Mouse (Mus musculus): Measurements from ENCODE around the gene Wdhd1.
A peak's percentile ranks its signal among the peaks of the same experiment; 100 is the strongest.

Wdhd1 gene

GRCm38 (mm10) chr14:47220231-47221025 is 56.2 kb downstream of the Wdhd1 start:
- no peak for DNase-seq

GRCm38 (mm10) chr14:47218766-47219606 is 57.7 kb downstream of the Wdhd1 start:
- no peak for DNase-seq

DNA sequence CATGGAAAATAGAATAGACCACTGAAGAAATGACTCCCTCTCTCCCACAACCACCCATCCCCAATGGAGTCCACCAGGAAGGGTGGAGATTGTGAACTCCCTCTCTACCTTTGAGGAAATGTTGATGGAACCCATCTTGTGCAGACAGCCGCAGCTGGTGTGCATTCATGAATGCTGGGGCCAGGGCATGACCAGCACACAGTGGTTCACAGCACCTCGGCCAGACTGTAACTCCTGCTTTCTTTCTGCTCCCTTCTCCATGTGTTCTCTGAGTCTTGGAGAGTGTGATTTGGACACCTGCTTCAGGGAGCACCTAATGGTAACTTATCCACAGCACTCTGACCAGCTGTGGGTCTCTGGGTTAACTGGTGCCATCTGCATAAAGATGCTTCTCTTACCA is 60.1 kb downstream of the Wdhd1 start:
- DNase-seq: no peak

DNA sequence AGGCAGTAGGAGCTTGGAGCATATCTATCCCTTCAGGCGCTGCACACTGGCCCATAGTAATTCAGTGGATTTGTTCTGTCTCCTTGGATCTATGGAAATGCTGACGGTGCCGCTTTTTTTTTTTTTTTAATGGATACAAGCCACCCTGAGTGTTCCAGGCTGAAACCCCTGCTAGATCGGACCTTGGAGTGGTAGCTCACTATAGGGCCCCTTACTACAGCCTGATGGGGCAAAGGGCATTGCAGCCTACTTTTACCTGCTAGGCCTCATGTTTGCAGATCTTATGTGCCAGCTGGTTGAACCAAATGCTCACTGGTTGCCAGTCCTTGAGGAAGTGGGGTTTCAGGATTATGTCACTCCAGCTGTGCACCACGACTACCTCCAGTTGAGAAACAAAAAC is 62.3 kb downstream of the Wdhd1 start:
- DNase-seq: no peak

- DNase-seq: no peak
These were observed 63.4 kb downstream of the Wdhd1 start for GRCm38 (mm10) chr14:47213305-47213704.

DNA sequence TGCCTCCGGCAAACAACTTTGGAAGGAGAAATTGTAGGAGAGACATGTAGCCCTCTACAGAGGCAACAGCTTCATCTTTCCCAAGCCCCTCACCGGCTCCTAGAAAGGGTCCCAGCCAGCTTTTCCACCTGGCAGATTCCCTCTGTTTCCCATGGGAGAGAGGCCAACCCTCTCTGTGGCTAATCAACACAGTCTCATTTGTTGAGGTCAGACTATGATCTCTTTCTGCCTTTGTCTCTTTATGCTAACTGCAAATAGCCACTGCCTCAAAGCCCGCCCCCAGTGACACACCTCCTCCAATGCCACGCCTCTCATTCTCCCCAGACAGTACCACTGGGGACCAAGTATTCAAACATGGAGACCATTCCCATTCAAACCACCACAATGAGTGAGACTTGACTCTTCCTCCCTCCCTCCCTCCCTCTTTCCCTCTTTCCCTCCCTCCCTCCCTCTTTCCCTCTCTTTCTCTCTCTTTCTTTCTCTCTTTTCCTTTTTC is 66.9 kb downstream of the Wdhd1 start:
- DNase-seq: no peak

DNA sequence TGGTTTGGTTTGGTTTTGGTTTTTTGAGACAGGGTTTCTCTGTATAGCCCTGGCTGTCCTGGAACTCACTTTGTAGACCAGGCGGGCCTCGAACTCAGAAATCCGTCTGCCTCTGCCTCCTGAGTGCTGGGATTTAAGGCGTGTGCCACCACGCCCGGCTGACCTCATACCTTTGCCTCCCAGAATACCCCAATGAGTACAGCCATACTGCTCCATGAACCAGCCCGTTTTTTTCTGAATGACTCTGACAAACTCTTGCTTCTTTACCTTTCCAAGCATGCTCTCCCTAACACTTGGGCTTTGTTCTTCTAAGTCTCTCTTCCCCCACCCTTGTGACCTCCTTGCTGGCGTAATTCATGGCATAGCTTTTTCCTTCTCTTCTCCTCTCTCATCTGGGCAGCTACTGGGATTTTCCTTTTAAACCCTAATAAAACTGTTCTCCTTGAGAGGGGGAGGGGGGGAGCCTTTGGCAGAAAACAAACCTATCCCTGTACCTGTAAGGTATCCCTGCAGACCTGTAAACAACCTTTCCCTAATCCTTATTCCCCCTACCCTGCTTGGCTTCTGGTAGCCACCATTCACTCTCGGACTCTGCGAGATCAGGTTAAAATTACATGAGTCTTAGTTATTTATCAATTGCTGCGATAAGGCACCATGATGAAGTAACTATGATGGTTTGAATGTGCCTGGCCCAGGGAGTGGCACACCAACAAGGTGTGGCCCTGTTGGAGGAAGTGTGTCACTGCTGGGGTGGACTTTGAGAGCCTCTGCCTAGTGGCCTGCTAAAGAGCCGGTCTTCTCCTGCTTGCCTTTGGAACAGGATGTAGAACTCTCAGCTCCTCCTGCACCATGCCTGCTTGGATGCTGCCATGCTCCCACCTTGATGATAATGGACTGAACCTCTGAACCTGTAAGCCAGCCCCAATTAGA is 67.8 kb downstream of the Wdhd1 start:
- DNase-seq: no peak

- DNase-seq: no peak
These were observed 70.1 kb downstream of the Wdhd1 start for GRCm38 (mm10) chr14:47206601-47207000.

DNA sequence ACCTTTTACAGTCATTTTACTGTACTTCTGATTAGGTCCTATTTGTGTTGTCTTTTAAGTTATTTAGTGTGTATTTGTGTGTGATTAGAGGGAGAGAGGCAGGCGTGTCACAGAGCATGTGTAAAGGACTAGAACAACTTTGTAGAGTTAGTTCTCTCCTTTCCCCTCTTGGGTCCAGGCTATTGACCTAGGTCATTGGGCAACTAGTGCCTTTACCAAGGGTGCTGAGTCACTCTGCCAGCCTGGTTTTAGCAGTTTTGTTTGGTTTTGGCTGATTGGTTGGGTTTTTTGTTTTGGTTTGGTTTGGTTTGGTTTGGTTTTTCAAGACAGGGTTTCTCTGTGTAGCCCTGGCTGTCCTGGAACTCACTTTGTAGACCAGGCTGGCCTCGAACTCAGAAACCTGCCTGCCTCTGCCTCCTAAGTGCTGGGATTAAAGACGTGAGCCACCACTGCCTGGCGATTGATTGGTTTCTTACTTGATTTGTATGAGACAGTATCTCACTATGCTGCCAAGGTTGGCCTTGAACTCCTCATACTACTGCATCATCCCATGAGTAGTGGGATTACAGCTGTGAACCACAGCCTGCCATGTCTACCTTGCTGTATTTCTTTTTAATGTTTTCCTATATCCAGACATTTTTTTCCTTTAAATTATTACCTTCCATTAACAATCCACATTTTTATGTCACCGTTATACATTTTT is 71.2 kb downstream of the Wdhd1 start:
- no peak for DNase-seq

DNA sequence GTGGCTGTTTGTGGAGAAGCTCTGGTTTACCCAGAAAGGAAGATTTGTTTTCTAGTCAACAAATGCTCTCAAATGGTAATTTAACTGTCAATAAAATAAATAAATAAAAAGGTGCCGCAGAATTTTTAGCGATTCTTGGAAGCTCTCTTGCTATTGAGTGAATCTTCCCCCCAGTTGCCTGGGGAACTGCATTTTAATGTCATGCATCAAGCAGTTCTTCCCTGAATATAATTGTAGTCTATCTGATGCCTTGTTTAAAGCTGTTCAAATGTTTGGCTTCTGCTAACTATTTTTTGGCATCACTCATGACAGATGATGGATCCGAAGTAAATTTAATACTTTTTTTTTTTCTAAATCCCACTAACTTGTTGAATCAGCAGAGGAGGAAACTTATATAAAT is 79.3 kb downstream of the Wdhd1 start:
- no peak for DNase-seq

GRCm38 (mm10) chr14:47196711-47197110 is 79.9 kb downstream of the Wdhd1 start:
- no peak for DNase-seq

DNA sequence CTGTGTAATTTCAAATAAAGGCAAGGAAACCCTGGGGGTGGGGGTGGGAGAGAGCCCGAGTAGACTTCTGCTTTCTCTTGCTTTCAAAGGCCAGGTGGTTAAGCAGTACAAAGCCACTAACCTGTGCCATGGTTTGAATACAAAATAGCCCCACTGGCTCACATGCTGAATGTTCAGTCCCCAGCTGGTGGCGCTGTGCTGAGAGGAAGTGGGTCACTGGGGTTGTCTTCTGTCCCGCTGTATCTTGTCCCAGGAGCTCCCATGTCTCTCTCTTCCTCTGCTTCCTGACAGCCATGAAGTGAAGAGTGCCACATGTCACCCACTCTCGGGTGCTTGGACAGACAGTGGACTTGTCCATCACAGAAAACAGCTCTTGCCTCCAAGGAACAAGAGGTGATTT is 82.6 kb downstream of the Wdhd1 start:
- peak; percentile 25 to 45 for DNase-seq

DNA sequence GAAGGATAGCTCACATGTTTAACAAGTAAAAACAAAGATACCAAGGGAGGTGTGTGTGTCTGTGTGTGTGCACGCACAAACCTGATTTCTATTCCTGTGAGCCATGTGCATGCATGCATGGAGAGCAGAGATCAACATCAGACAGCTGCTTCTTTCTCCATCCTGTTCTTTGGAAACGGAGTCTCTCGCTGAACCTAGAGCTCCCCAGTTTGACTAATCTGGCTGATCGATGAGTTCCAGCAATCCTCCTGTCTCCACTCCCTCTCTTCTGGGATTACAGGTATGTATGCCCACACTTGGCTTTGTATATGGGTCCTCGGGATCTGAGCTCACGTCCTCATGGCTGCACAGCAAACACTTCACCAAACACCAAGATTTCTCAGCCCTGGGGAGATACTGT is 83.2 kb downstream of the Wdhd1 start:
- no peak for DNase-seq

GRCm38 (mm10) chr14:47191861-47192260 is 84.8 kb downstream of the Wdhd1 start:
- DNase-seq: no peak

Measured in spleen, adult 18-20 months (tissue).